Mouse (Mus musculus) neural tube, embryonic 12.5 days (tissue): ENCODE results near the gene Tex261. TPM values are rescaled to one million over a fixed set of nuclear protein-coding genes. Genes with fewer than 3 reads are reported as not detected.

ENCODE experiments used
- polyA plus RNA-seq: library from polyadenylated mRNA; unstranded; fragments of >200 nt; fragmentation: Nextera tagmentation; extraction: Ambion mirVana; gene quantifications from 2 replicates; pipeline ENCODE4 v1.2.1, GENCODE M21; 2016

Tex261 gene
- polyA plus RNA-seq, 1 experiment from 2014 or later: 71.6 TPM

Other genes with a start within 250 kb of the Tex261 start
- 1.3 and 2.0 TPM in 2 replicates for gene Actg2, start 239.5 kb downstream of the Tex261 start, polyA plus RNA-seq
- gene Stambp, start 203.1 kb downstream of the Tex261 start, polyA plus RNA-seq: 34.4 and 34.6 TPM in 2 replicates
- not detected in 2 replicates for gene Clec4f, start 119.6 kb downstream of the Tex261 start, polyA plus RNA-seq
- gene Cd207, start 98.0 kb downstream of the Tex261 start, polyA plus RNA-seq: not detected in 2 replicates
- 0.15 TPM in 1 of 2 replicates, not detected in the other for gene Vax2, start 64.5 kb downstream of the Tex261 start, polyA plus RNA-seq
- gene Atp6v1b1, start 32.8 kb downstream of the Tex261 start, polyA plus RNA-seq: not detected in 2 replicates
- gene Ankrd53, start 13.2 kb downstream of the Tex261 start, polyA plus RNA-seq: 0.15 and 0.22 TPM in 2 replicates
- gene Nagk, start 19.2 kb upstream of the Tex261 start, polyA plus RNA-seq: 59.1 and 62.6 TPM in 2 replicates
- 19.1 and 22.4 TPM in 2 replicates for gene Paip2b, start 55.9 kb upstream of the Tex261 start, polyA plus RNA-seq
- gene Zfp638, start 91.3 kb upstream of the Tex261 start, polyA plus RNA-seq: 86.4 and 92.4 TPM in 2 replicates
- 7.6 and 8.2 TPM in 2 replicates for gene Dysf, start 232.8 kb upstream of the Tex261 start, polyA plus RNA-seq